16 mouse cellular contexts compared by ENCODE assay signal in the genomic region with DNA sequence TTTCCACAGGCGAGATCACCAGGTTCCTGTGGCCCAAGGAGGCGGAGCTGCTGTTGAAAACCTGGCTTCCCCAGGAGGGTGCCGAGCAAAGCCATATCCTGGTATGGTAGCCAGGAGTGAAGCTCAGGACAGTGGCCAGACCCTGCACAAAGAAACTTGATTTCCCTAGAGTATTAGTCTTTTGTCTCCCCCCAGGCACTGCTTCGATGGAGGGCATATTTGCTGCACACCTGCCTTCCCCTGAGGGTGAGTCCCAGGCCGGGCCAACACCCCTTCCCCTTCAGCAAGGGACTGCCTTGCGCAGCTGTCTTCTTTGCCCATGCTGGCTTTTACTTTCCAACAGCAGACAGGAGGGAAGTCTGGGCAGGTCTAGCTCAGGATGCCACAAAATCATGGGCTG. TPM values are rescaled to one million over a fixed set of nuclear protein-coding genes. Genes with fewer than 3 reads are reported as not detected.
DNase-seq lines count a peak whose midpoint lies in the region; ATAC-seq and TF ChIP-seq lines count a peak whose summit lies in the region.
"Had no signal": no experiment of that assay in that cellular context is flagged by ENCODE, and none has a peak within 500 bp of the region (broad histone marks: within the 10 kb centered on the region; RNA-seq: fewer than 3 reads in every experiment).

No protein-coding gene starts in this region.

- no peaks in the 10 kb centered on the region for H3K79me2 ChIP-seq in heart, adult 2 months (replicated peaks; ENCODE audit: control insufficient read depth, insufficient read depth, low read length)

- no peak overlapping the region for H3K4me3 ChIP-seq in heart, embryonic 13.5 days
- H3K4me3 ChIP-seq in heart, adult 2 months = no peak overlapping the region
- H3K4me3 ChIP-seq in liver, embryonic 13.5 days (replicated peaks) = no peak overlapping the region
- H3K4me3 ChIP-seq in liver, embryonic 11.5 days (ENCODE audit: low read depth, low read length) = no peak overlapping the region
- H3K4me3 ChIP-seq: hindbrain, embryonic 13.5 days; neural tube, embryonic 13.5 days had no signal

- ATAC-seq in heart, embryonic 13.5 days (ENCODE audit: extremely low read depth, insufficient number of reproducible peaks, low FRiP score, low TSS enrichment) = no peak
- ATAC-seq in liver, embryonic 13.5 days (ENCODE audit: low read depth) = no peak
- no peak for ATAC-seq in liver, embryonic 11.5 days (replicated peaks; ENCODE audit: low FRiP score)
- peak; percentile 7 for ATAC-seq in activated CD4-positive, CD25-positive, alpha-beta regulatory T cell, adult 4 months

- 64% methylated on average over 6 of the region's 6 CpGs for WGBS in heart, embryonic 13.5 days
- 50% methylated on average over 6 of the region's 6 CpGs for WGBS in heart, adult 2 months
- 53% methylated on average over 6 of the region's 6 CpGs for WGBS in liver, embryonic 13.5 days (ENCODE audit: insufficient replicate concordance)
- WGBS in liver, embryonic 11.5 days = 68% methylated on average over 6 of the region's 6 CpGs

- intact Hi-C loops in heart, adult 2 months (cut with DNase I) = loop anchor here (2.0 kb wide), 1 partner anchor 120 kb away; a partner anchor contains a TSS

- peak overlapping the region; percentile 60; the same call in 1 of the 2 replicates for H3K4me2 ChIP-seq in heart, embryonic 13.5 days
- peak overlapping the region; percentile 36; the same call in 1 of the 2 replicates for H3K4me2 ChIP-seq in liver, embryonic 13.5 days
- no peak overlapping the region for H3K4me2 ChIP-seq in liver, embryonic 11.5 days

- TF ChIP-seq POLR2A in heart, adult 2 months (IDR thresholded peaks at IDR 0.05; ENCODE audit: insufficient read depth, low read depth, low read length) = no peak

- no peak for DNase-seq in heart, adult 2 months
- no peak for DNase-seq in liver, embryonic 13.5 days
- no peak for DNase-seq in liver, embryonic 11.5 days (ENCODE audit: low spot score)
- peak; percentile 54 for DNase-seq in thymus, postnatal 0 days (ENCODE audit: low spot score)
- no peak for DNase-seq in embryo, embryonic 10 days (ENCODE audit: low spot score)
- no peak for DNase-seq in adrenal gland, postnatal 10 days
- DNase-seq: cerebellum, postnatal 10 days; forebrain, postnatal 0 days; lung, postnatal 10 days had no signal

- H3K4me1 ChIP-seq in heart, embryonic 13.5 days = peaks cover 12% of the 10 kb centered on the region; the same call in 1 of the 2 replicates
- no peaks in the 10 kb centered on the region for H3K4me1 ChIP-seq in heart, adult 2 months (ENCODE audit: control insufficient read depth, insufficient read depth, low read length)
- H3K4me1 ChIP-seq in liver, embryonic 13.5 days (replicated peaks) = peaks cover 28% of the 10 kb centered on the region
- H3K4me1 ChIP-seq in liver, embryonic 11.5 days (replicated peaks; ENCODE audit: control insufficient read depth, insufficient read depth, low read length) = peaks cover 10% of the 10 kb centered on the region

- H3K9me3 ChIP-seq in heart, embryonic 13.5 days = no peaks in the 10 kb centered on the region
- H3K9me3 ChIP-seq in liver, embryonic 13.5 days (replicated peaks) = no peaks in the 10 kb centered on the region
- no peaks in the 10 kb centered on the region for H3K9me3 ChIP-seq in liver, embryonic 11.5 days (ENCODE audit: control insufficient read depth, low read length)
- H3K9me3 ChIP-seq: embryonic facial prominence, embryonic 15.5 days; hindbrain, embryonic 13.5 days; neural tube, embryonic 13.5 days had no signal

- H3K27ac ChIP-seq in heart, embryonic 13.5 days (replicated peaks) = no peak overlapping the region
- no peak overlapping the region for H3K27ac ChIP-seq in heart, adult 2 months
- no peak overlapping the region for H3K27ac ChIP-seq in liver, embryonic 13.5 days
- H3K27ac ChIP-seq in liver, embryonic 11.5 days (ENCODE audit: low read depth, low read length) = no peak overlapping the region
- H3K27ac ChIP-seq: embryonic facial prominence, embryonic 15.5 days; hindbrain, embryonic 13.5 days; neural tube, embryonic 13.5 days had no signal

- H3K36me3 ChIP-seq in heart, embryonic 13.5 days = peaks cover 34% of the 10 kb centered on the region
- H3K36me3 ChIP-seq in heart, adult 2 months (ENCODE audit: control insufficient read depth, insufficient read depth, low read length) = peaks cover 3% of the 10 kb centered on the region; the same call in 1 of the 2 replicates
- H3K36me3 ChIP-seq in liver, embryonic 13.5 days = peaks cover 27% of the 10 kb centered on the region
- H3K36me3 ChIP-seq in liver, embryonic 11.5 days (ENCODE audit: control insufficient read depth, insufficient read depth, low read length) = peaks cover 15% of the 10 kb centered on the region; the same call in 1 of the 2 replicates

- TF ChIP-seq EP300 in heart, adult 2 months (IDR thresholded peaks at IDR 0.05; ENCODE audit: insufficient read depth, low read depth, low read length) = no peak

- no peak overlapping the region for H3K9ac ChIP-seq in heart, embryonic 13.5 days
- H3K9ac ChIP-seq in heart, adult 2 months (ENCODE audit: low read depth, low read length) = no peak overlapping the region
- no peak overlapping the region for H3K9ac ChIP-seq in liver, embryonic 13.5 days
- H3K9ac ChIP-seq in liver, embryonic 11.5 days (ENCODE audit: low read depth, low read length) = no peak overlapping the region
- H3K9ac ChIP-seq: embryonic facial prominence, embryonic 15.5 days; forebrain, postnatal 0 days; hindbrain, embryonic 13.5 days had no signal

- no peak for TF ChIP-seq CTCF in heart, adult 2 months (IDR thresholded peaks at IDR 0.05)

- peaks cover 33% of the 10 kb centered on the region for H3K27me3 ChIP-seq in heart, embryonic 13.5 days (replicated peaks)
- no peaks in the 10 kb centered on the region; the same call in 1 of the 2 replicates for H3K27me3 ChIP-seq in heart, adult 2 months (ENCODE audit: control insufficient read depth, insufficient read depth, low read length)
- no peaks in the 10 kb centered on the region for H3K27me3 ChIP-seq in liver, embryonic 13.5 days
- no peaks in the 10 kb centered on the region for H3K27me3 ChIP-seq in liver, embryonic 11.5 days (replicated peaks; ENCODE audit: control insufficient read depth, insufficient read depth, low read length)
- H3K27me3 ChIP-seq: embryonic facial prominence, embryonic 15.5 days; hindbrain, embryonic 13.5 days; neural tube, embryonic 13.5 days had no signal

RNA-seq across cellular contexts. Expression of a gene that starts 0.5 kb away (rescaled TPM):
- polyA plus RNA-seq in heart, embryonic 13.5 days (2015; fragmentation: Nextera tagmentation; extraction: Ambion mirVana) = 0.27 TPM in 2 replicates
- under 1 TPM; 0.16 to 0.25 TPM for total RNA-seq in heart, adult 2 months (2021)
- 0.29 and 1.4 TPM in 2 replicates for polyA plus RNA-seq in heart, adult 2 months (2012; rRNA removed)
- polyA plus RNA-seq in liver, embryonic 13.5 days (2015; fragmentation: Nextera tagmentation; extraction: Ambion mirVana) = 0.29 and 0.32 TPM in 2 replicates
- 0.82 and 0.90 TPM in 2 replicates for polyA plus RNA-seq in liver, embryonic 11.5 days (2014; fragmentation: Nextera tagmentation; extraction: Ambion mirVana)
- polyA plus RNA-seq in activated CD4-positive, CD25-positive, alpha-beta regulatory T cell, adult 4 months (2017; shearing (Covaris generic)) = 1 to 10 TPM; 6.0 to 7.9 TPM
- 53.7 and 63.6 TPM in 2 replicates for polyA plus RNA-seq in thymus, postnatal 0 days (2015; fragmentation: Nextera tagmentation; extraction: Ambion mirVana)
- 1 to 10 TPM; 3.6 to 4.5 TPM for total RNA-seq in adrenal gland, postnatal 10 days (2021)

RNA-seq across cellular contexts. Expression of a gene that starts 14.4 kb away (rescaled TPM):
- 41.6 and 44.0 TPM in 2 replicates for polyA plus RNA-seq in heart, embryonic 13.5 days (2015; fragmentation: Nextera tagmentation; extraction: Ambion mirVana)
- 10 to 100 TPM in 1 of 2 experiments, 1 to 10 TPM in 1; 10.0 to 11.1 TPM for total RNA-seq in heart, adult 2 months (2021)
- polyA plus RNA-seq in heart, adult 2 months (2012; rRNA removed) = 19.7 and 22.3 TPM in 2 replicates
- 24.4 and 26.8 TPM in 2 replicates for polyA plus RNA-seq in liver, embryonic 13.5 days (2015; fragmentation: Nextera tagmentation; extraction: Ambion mirVana)
- 47.5 and 47.8 TPM in 2 replicates for polyA plus RNA-seq in liver, embryonic 11.5 days (2014; fragmentation: Nextera tagmentation; extraction: Ambion mirVana)
- 10 to 100 TPM; 50.0 to 57.3 TPM for polyA plus RNA-seq in activated CD4-positive, CD25-positive, alpha-beta regulatory T cell, adult 4 months (2017; shearing (Covaris generic))
- polyA plus RNA-seq in thymus, postnatal 0 days (2015; fragmentation: Nextera tagmentation; extraction: Ambion mirVana) = 66.7 and 72.9 TPM in 2 replicates
- 10 to 100 TPM; 27.9 to 28.2 TPM for total RNA-seq in adrenal gland, postnatal 10 days (2021)

RNA-seq across cellular contexts. Expression of a gene that starts 14.4 kb away (rescaled TPM):
- polyA plus RNA-seq in heart, embryonic 13.5 days (2015; fragmentation: Nextera tagmentation; extraction: Ambion mirVana) = 11.6 and 11.9 TPM in 2 replicates
- 1 to 10 TPM; 5.5 to 6.8 TPM for total RNA-seq in heart, adult 2 months (2021)
- 12.0 and 18.6 TPM in 2 replicates for polyA plus RNA-seq in heart, adult 2 months (2012; rRNA removed)
- 8.5 and 8.6 TPM in 2 replicates for polyA plus RNA-seq in liver, embryonic 13.5 days (2015; fragmentation: Nextera tagmentation; extraction: Ambion mirVana)
- polyA plus RNA-seq in liver, embryonic 11.5 days (2014; fragmentation: Nextera tagmentation; extraction: Ambion mirVana) = 12.8 and 18.2 TPM in 2 replicates
- polyA plus RNA-seq in activated CD4-positive, CD25-positive, alpha-beta regulatory T cell, adult 4 months (2017; shearing (Covaris generic)) = 10 to 100 TPM; 10.8 to 13.8 TPM
- 20.5 and 22.4 TPM in 2 replicates for polyA plus RNA-seq in thymus, postnatal 0 days (2015; fragmentation: Nextera tagmentation; extraction: Ambion mirVana)
- total RNA-seq in adrenal gland, postnatal 10 days (2021) = 10 to 100 TPM in 1 of 2 experiments, 1 to 10 TPM in 1; 9.1 to 12.6 TPM

RNA-seq across cellular contexts. Expression of a gene that starts 20.9 kb away (rescaled TPM):
- not detected in 2 replicates for polyA plus RNA-seq in heart, embryonic 13.5 days (2015; fragmentation: Nextera tagmentation; extraction: Ambion mirVana)
- not detected for total RNA-seq in heart, adult 2 months (2021)
- not detected in 2 replicates for polyA plus RNA-seq in heart, adult 2 months (2012; rRNA removed)
- polyA plus RNA-seq in liver, embryonic 13.5 days (2015; fragmentation: Nextera tagmentation; extraction: Ambion mirVana) = not detected in 2 replicates
- 0.26 TPM in 1 of 2 replicates, not detected in the other for polyA plus RNA-seq in liver, embryonic 11.5 days (2014; fragmentation: Nextera tagmentation; extraction: Ambion mirVana)
- not detected for polyA plus RNA-seq in activated CD4-positive, CD25-positive, alpha-beta regulatory T cell, adult 4 months (2017; shearing (Covaris generic))
- polyA plus RNA-seq in thymus, postnatal 0 days (2015; fragmentation: Nextera tagmentation; extraction: Ambion mirVana) = 0.12 TPM in 1 of 2 replicates, not detected in the other
- total RNA-seq in adrenal gland, postnatal 10 days (2021) = not detected
- total RNA-seq: forebrain, postnatal 0 days had no signal
- polyA plus RNA-seq: gonadal fat pad, adult 2 months; neural tube, embryonic 13.5 days; urinary bladder, adult 2 months had no signal

RNA-seq across cellular contexts. Expression of a gene that starts 21.5 kb away (rescaled TPM):
- polyA plus RNA-seq in heart, embryonic 13.5 days (2015; fragmentation: Nextera tagmentation; extraction: Ambion mirVana) = 12.5 and 13.3 TPM in 2 replicates
- 1 to 10 TPM; 1.4 to 1.9 TPM for total RNA-seq in heart, adult 2 months (2021)
- 2.0 and 2.2 TPM in 2 replicates for polyA plus RNA-seq in heart, adult 2 months (2012; rRNA removed)
- polyA plus RNA-seq in liver, embryonic 13.5 days (2015; fragmentation: Nextera tagmentation; extraction: Ambion mirVana) = 8.6 and 8.8 TPM in 2 replicates
- 22.3 and 23.6 TPM in 2 replicates for polyA plus RNA-seq in liver, embryonic 11.5 days (2014; fragmentation: Nextera tagmentation; extraction: Ambion mirVana)
- 1 to 10 TPM; 1.4 to 3.8 TPM for polyA plus RNA-seq in activated CD4-positive, CD25-positive, alpha-beta regulatory T cell, adult 4 months (2017; shearing (Covaris generic))
- polyA plus RNA-seq in thymus, postnatal 0 days (2015; fragmentation: Nextera tagmentation; extraction: Ambion mirVana) = 28.7 and 29.4 TPM in 2 replicates
- total RNA-seq in adrenal gland, postnatal 10 days (2021) = 1 to 10 TPM; 3.9 to 7.5 TPM
